Mouse (Mus musculus): Measurements from ENCODE around the gene Pdxk. TPM values are rescaled to one million over a fixed set of nuclear protein-coding genes. Genes with fewer than 3 reads are reported as not detected.

Pdxk gene
- polyA plus RNA-seq, 1 experiment from 2014 or later, result 13.2 TPM

- no peak overlapping the region for H3K4me3 ChIP-seq
- no peaks in the 10 kb centered on the region for H3K36me3 ChIP-seq (replicated peaks)
- H3K4me1 ChIP-seq, result peaks cover 41% of the 10 kb centered on the region
- WGBS, result 93% methylated on average over 13 of the region's 13 CpGs
- no peaks in the 10 kb centered on the region for H3K27me3 ChIP-seq (replicated peaks; ENCODE audit: low read depth, poor library complexity, severe bottlenecking)
- DNase-seq (ENCODE audit: low spot score), result no peak
- H3K9me3 ChIP-seq, result no peaks in the 10 kb centered on the region
- no peak overlapping the region for H3K27ac ChIP-seq (replicated peaks)
Observed at GRCm38 (mm10) chr10:78456696-78457095, 8.1 kb downstream of the Pdxk start.

- Histone ChIP-seq H3K36me3 (replicated peaks) (peaks cover 28% of the 10 kb centered on the region), H3K27me3 (replicated peaks; ENCODE audit: low read depth, poor library complexity, severe bottlenecking) (no peaks in the 10 kb centered on the region), H3K4me3 (no peak overlapping the region), H3K9me3 (no peaks in the 10 kb centered on the region), H3K27ac (replicated peaks) (peak overlapping the region; percentile 44; the same call in 1 of the 2 replicates), H3K4me1 (peaks cover 21% of the 10 kb centered on the region)
- DNase-seq (ENCODE audit: low spot score), result no peak
- 67% methylated on average over 4 of the region's 4 CpGs for WGBS
Observed at GRCm38 (mm10) chr10:78452641-78453040, 12.1 kb downstream of the Pdxk start.

- DNase-seq (ENCODE audit: low spot score), result no peak
- Histone ChIP-seq H3K36me3 (replicated peaks) (peaks cover 46% of the 10 kb centered on the region), H3K27ac (replicated peaks) (no peak overlapping the region), H3K27me3 (replicated peaks; ENCODE audit: low read depth, poor library complexity, severe bottlenecking) (no peaks in the 10 kb centered on the region), H3K9me3 (no peaks in the 10 kb centered on the region), H3K4me1 (peaks cover 17% of the 10 kb centered on the region), H3K4me3 (no peak overlapping the region)
- WGBS, result 91% methylated on average over 5 of the region's 5 CpGs
Observed at GRCm38 (mm10) chr10:78450761-78451160, 14.0 kb downstream of the Pdxk start.

- 92% methylated on average over 3 of the region's 3 CpGs for WGBS
- Histone ChIP-seq H3K27me3 (replicated peaks; ENCODE audit: low read depth, poor library complexity, severe bottlenecking) (no peaks in the 10 kb centered on the region), H3K4me1 (peaks cover 2% of the 10 kb centered on the region; the same call in 1 of the 2 replicates), H3K27ac (replicated peaks) (no peak overlapping the region), H3K36me3 (replicated peaks) (peaks cover 77% of the 10 kb centered on the region), H3K9me3 (no peaks in the 10 kb centered on the region), H3K4me3 (no peak overlapping the region)
- DNase-seq (ENCODE audit: low spot score), result no peak
Observed at GRCm38 (mm10) chr10:78447396-78447795, 17.4 kb downstream of the Pdxk start.

GRCm38 (mm10) chr10:78446195-78446594, 18.6 kb downstream of the Pdxk start:
- no peaks in the 10 kb centered on the region for H3K9me3 ChIP-seq
- H3K27me3 ChIP-seq (replicated peaks; ENCODE audit: low read depth, poor library complexity, severe bottlenecking), result no peaks in the 10 kb centered on the region
- H3K27ac ChIP-seq (replicated peaks), result no peak overlapping the region
- H3K4me3 ChIP-seq, result no peak overlapping the region
- H3K4me1 ChIP-seq, result no peaks in the 10 kb centered on the region
- WGBS, result 94% methylated on average over 3 of the region's 3 CpGs
- DNase-seq (ENCODE audit: low spot score), result no peak
- H3K36me3 ChIP-seq (replicated peaks), result peaks cover 88% of the 10 kb centered on the region

- WGBS, result 94% methylated on average over 3 of the region's 3 CpGs
- Histone ChIP-seq H3K36me3 (replicated peaks) (peaks cover 72% of the 10 kb centered on the region), H3K27me3 (replicated peaks; ENCODE audit: low read depth, poor library complexity, severe bottlenecking) (no peaks in the 10 kb centered on the region)
Observed at GRCm38 (mm10) chr10:78442292-78442691, 22.5 kb downstream of the Pdxk start.

GRCm38 (mm10) chr10:78441606-78442005, 23.2 kb downstream of the Pdxk start:
- Histone ChIP-seq H3K27me3 (replicated peaks; ENCODE audit: low read depth, poor library complexity, severe bottlenecking) (no peaks in the 10 kb centered on the region), H3K4me3 (no peak overlapping the region), H3K4me1 (no peaks in the 10 kb centered on the region), H3K36me3 (replicated peaks) (peaks cover 65% of the 10 kb centered on the region), H3K9me3 (no peaks in the 10 kb centered on the region), H3K27ac (replicated peaks) (no peak overlapping the region)
- 80% methylated on average over 5 of the region's 5 CpGs for whole genome bisulfite sequencing
- DNase-seq (ENCODE audit: low spot score), result no peak

More at GRCm38 (mm10) chr10:78442292-78442691, 22.5 kb downstream of the Pdxk start:
- no peak for DNase-seq (ENCODE audit: low spot score)
- H3K4me3 ChIP-seq, result no peak overlapping the region
- H3K27ac ChIP-seq (replicated peaks), result no peak overlapping the region
- no peaks in the 10 kb centered on the region for H3K4me1 ChIP-seq
- H3K9me3 ChIP-seq, result no peaks in the 10 kb centered on the region

- peak; percentile 32 for DNase-seq (ENCODE audit: low spot score)
- WGBS, result 67% methylated on average over 9 of the region's 9 CpGs
- Histone ChIP-seq H3K4me1 (no peaks in the 10 kb centered on the region), H3K36me3 (replicated peaks) (peaks cover 57% of the 10 kb centered on the region), H3K4me3 (no peak overlapping the region), H3K27ac (replicated peaks) (no peak overlapping the region), H3K9me3 (no peaks in the 10 kb centered on the region), H3K27me3 (replicated peaks; ENCODE audit: low read depth, poor library complexity, severe bottlenecking) (no peaks in the 10 kb centered on the region)
Observed at GRCm38 (mm10) chr10:78440812-78441211, 24.0 kb downstream of the Pdxk start.

GRCm38 (mm10) chr10:78439990-78440389, 24.8 kb downstream of the Pdxk start:
- Histone ChIP-seq H3K27me3 (replicated peaks; ENCODE audit: low read depth, poor library complexity, severe bottlenecking) (no peaks in the 10 kb centered on the region), H3K4me1 (no peaks in the 10 kb centered on the region), H3K4me3 (no peak overlapping the region), H3K9me3 (no peaks in the 10 kb centered on the region), H3K27ac (replicated peaks) (no peak overlapping the region), H3K36me3 (replicated peaks) (peaks cover 51% of the 10 kb centered on the region)
- 90% methylated on average over 7 of the region's 7 CpGs for WGBS
- no peak for DNase-seq (ENCODE audit: low spot score)

GRCm38 (mm10) chr10:78439550-78439949, 25.2 kb downstream of the Pdxk start:
- Histone ChIP-seq H3K27ac (replicated peaks) (no peak overlapping the region), H3K36me3 (replicated peaks) (peaks cover 46% of the 10 kb centered on the region), H3K4me3 (no peak overlapping the region), H3K9me3 (no peaks in the 10 kb centered on the region), H3K4me1 (no peaks in the 10 kb centered on the region), H3K27me3 (replicated peaks; ENCODE audit: low read depth, poor library complexity, severe bottlenecking) (no peaks in the 10 kb centered on the region)
- WGBS, result 67% methylated on average over 5 of the region's 5 CpGs
- peak; percentile 53 for DNase-seq (ENCODE audit: low spot score)

- H3K4me3 ChIP-seq, result no peak overlapping the region
- WGBS, result 15% methylated on average over 5 of the region's 5 CpGs
Observed at GRCm38 (mm10) chr10:78438094-78438493, 26.7 kb downstream of the Pdxk start.

GRCm38 (mm10) chr10:78432853-78433252, 31.9 kb downstream of the Pdxk start:
- DNase-seq (ENCODE audit: low spot score), result no peak
- WGBS, result 79% methylated on average over 3 of the region's 3 CpGs
- no peaks in the 10 kb centered on the region for H3K4me1 ChIP-seq
- H3K27ac ChIP-seq (replicated peaks), result no peak overlapping the region
- no peaks in the 10 kb centered on the region for H3K27me3 ChIP-seq (replicated peaks; ENCODE audit: low read depth, poor library complexity, severe bottlenecking)
- no peaks in the 10 kb centered on the region for H3K9me3 ChIP-seq
- H3K4me3 ChIP-seq, result no peak overlapping the region
- peaks cover 18% of the 10 kb centered on the region for H3K36me3 ChIP-seq (replicated peaks)

More at GRCm38 (mm10) chr10:78438094-78438493, 26.7 kb downstream of the Pdxk start:
- H3K27me3 ChIP-seq (replicated peaks; ENCODE audit: low read depth, poor library complexity, severe bottlenecking), result no peaks in the 10 kb centered on the region
- H3K27ac ChIP-seq (replicated peaks), result no peak overlapping the region
- no peaks in the 10 kb centered on the region for H3K4me1 ChIP-seq
- H3K36me3 ChIP-seq (replicated peaks), result peaks cover 33% of the 10 kb centered on the region
- H3K9me3 ChIP-seq, result no peaks in the 10 kb centered on the region
- DNase-seq (ENCODE audit: low spot score), result peak; percentile 83

GRCm38 (mm10) chr10:78429776-78430175, 35.0 kb downstream of the Pdxk start:
- WGBS, result 86% methylated on average over 2 of the region's 2 CpGs
- Histone ChIP-seq H3K4me3 (no peak overlapping the region), H3K27ac (replicated peaks) (no peak overlapping the region), H3K9me3 (no peaks in the 10 kb centered on the region), H3K27me3 (replicated peaks; ENCODE audit: low read depth, poor library complexity, severe bottlenecking) (no peaks in the 10 kb centered on the region), H3K4me1 (peaks cover 18% of the 10 kb centered on the region), H3K36me3 (replicated peaks) (peaks cover 31% of the 10 kb centered on the region)
- no peak for DNase-seq (ENCODE audit: low spot score)

- Histone ChIP-seq H3K9me3 (no peaks in the 10 kb centered on the region), H3K27ac (replicated peaks) (no peak overlapping the region), H3K4me3 (no peak overlapping the region), H3K36me3 (replicated peaks) (peaks cover 31% of the 10 kb centered on the region), H3K4me1 (peaks cover 20% of the 10 kb centered on the region), H3K27me3 (replicated peaks; ENCODE audit: low read depth, poor library complexity, severe bottlenecking) (no peaks in the 10 kb centered on the region)
- no peak for DNase-seq (ENCODE audit: low spot score)
- WGBS, result 86% methylated on average over 5 of the region's 5 CpGs
Observed at GRCm38 (mm10) chr10:78429180-78429579, 35.6 kb downstream of the Pdxk start.

Data from embryonic facial prominence, embryonic 10.5 days (tissue).